Mouse (Mus musculus) CH12F3 (cell line): ENCODE measurements around the gene Sdccag8.
"Not testable (repeated sequence)": the region's sequence is repeated elsewhere in the genome, so short reads cannot be mapped to it uniquely, and the experiment has no call there.

Experiments
- in situ Hi-C: fragments of 300-500 bp; cut with MboI; formaldehyde crosslinking; loops from 2 replicates; pipeline ENCODE4 v1.14.3; 2020; ENCODE audit warnings: low sequenced_read_pairs

The Sdccag8 gene

DNA sequence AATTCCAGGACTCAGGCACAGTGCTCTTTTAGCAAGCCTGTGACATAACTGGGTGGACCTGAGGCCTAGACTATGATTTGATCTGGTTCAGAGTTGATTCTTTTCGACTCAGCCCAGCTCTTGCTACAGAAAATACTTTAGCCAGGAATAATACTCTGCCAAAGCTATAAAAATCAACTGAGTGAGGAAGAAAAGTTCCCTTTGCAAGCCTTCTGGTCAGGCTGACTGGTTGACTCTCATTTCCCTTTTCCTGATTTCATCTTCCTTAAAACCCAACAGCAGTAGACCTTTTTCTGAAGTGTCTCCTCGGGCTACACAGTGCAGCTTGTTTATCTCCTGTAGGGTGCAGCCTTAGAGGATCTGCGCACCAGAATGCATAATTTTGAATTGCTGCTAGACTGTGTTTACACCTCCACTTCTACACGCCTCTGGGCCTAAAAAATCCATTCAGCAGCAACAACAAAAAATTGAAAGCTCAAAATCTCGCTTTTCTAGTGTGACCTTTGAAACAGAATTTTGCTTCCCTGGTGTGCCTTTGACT, 13.6 kb downstream of the Sdccag8 start:
- in situ Hi-C loops, result no loop called here

DNA sequence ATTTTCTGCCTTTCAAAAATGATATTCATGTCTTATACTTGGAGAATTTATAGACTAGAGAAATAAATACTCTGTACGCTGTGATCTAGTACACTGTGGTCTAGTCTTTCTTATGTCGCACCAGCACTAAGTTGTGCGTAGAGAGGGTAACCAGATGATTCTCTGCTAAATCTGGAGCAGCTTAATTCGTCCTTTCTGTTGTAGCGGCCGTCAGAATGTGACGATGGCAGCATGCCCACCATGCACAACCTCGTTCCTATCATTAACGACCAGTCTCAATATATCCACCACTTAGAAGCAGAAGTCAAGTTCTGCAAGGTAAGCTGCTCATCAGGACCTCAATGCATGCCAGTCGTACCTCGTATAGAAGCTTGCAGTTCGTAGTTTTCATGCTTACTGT, 14.2 kb downstream of the Sdccag8 start:
- in situ Hi-C loops, result no loop called here

DNA sequence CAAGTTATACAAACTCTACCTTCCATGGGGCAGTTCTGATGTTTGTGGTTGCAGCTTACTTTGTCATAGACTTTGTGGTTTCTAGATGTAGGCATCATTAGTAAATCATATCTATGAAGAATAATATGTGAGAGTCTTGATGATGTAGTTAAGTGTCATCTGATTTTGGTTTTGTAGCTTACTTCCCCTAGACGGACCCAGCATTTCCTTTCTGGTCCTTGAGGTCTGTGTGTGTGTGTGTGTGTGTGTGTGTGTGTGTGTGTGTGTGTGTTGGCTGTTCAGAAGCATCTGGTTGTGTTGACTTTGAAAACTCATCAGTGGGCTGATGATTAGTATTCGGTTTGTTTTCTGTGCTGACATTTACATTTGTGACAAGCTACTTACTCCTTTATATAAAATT, 17.6 kb downstream of the Sdccag8 start:
- in situ Hi-C loops, result no loop called here

DNA sequence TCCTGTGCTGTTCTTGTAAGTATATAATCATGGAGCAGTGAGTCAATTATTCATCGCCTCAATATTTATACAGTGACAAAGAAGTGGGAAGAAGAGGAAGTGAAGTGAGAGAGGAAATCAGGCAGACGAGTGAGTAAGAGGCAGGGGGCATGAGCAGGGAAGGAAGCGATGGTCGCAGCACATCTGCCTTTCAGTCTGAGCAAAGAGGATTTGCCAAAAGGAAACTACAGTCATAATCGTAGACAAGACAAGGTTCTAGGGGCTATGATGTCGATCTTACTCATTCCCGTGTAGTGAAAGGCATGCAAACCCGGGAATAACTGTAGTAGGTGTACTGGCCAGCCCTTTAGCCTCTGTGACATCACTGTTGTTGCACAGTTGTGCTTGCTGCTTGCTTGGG, 18.1 kb downstream of the Sdccag8 start:
- in situ Hi-C loops, result no loop called here

DNA sequence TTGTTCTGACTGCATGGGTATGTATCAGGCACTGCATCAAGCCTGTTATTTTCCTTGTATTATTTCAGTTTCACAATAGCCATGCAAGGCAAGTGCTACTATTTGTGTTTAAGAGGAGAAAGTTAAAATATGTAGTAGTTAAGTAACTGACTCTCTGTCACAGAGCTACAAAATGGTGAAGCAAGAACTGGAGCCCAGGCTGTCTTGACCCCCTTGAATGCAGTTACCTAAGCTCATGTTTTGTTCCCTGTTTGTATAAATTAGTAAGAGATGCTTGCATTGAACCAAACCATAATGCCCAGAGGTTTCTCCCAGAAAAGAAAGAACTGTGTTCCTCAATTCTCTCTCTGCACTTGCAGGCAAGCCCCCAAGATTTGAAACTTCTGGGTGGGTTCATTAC, 18.8 kb downstream of the Sdccag8 start:
- in situ Hi-C loops, result no loop called here

DNA sequence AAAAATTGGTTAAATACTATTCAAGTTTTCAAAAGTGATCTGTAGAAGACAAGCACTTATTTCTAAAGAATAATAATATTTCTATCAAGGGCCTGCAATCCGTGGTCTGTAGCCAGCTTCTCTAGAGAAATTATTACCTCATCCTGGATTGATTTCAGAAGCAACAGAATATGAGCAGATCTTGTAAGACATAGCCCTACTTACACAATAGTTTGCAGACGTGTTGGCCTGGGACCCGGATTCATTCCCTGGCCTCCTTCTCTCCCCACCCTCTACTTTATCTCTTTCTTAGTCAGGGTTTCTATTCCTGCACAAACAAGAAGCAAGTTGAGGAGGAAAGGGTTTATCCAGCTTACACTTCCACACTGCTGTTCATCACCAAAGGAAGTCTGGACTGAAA, 19.5 kb downstream of the Sdccag8 start:
- in situ Hi-C loops, result no loop called here

DNA sequence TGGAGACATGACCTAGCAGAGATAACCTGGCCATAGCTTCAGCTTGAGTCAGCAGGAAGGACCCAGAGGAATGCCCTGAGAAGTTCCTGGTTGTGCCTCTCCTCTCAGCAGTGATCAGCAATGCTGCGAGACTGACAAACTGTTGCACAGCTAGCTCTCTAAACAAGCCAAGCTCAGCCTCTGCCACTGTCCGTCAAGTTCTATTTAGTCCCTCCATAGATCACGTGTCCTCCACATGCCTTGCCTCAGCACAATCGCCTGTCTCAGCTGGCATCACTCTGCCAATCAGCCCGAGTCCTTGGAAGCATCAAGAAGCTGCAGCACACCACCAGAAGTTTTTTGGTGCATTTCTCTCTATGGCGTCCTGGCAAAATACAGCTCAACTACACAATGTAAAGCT, 20.4 kb downstream of the Sdccag8 start:
- in situ Hi-C loops, result no loop called here

DNA sequence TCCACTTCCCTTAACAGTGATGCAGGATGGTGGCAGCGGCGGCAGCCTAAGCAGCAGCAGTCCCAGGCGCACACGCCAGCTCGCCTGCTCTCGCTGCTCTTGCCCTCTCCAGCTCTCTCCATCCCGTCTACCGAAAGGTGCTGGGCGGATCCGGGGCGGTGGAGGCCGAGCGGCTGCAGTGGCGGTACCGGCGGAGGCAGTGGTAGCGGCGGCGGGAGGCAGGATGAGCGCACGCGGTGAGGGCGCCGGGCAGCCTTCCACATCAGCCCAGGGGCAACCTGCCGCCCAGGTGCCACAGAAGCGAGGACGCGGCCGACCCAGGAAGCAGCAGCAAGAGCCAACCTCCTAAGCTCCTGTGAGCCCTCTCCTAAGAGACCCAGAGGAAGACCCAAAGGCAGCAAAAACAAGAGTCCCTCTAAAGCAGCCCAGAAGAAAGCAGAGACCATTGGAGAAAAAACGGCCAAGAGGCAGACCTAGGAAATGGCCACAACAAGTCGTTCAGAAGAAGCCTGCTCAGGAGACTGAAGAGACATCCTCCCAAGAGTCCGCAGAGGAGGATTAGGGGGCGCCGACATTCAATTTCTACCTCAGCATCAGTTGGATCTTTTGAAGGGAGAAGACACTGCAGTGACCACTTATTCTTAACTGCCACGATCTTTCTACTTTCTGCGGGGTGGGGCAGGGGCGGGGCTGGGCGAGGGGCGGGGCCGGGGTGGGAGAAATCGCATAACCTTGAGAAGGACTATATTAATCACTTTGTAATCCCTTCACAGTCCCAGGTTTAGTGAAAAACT, 21.2 kb downstream of the Sdccag8 start:
- in situ Hi-C loops, result no loop called here

DNA sequence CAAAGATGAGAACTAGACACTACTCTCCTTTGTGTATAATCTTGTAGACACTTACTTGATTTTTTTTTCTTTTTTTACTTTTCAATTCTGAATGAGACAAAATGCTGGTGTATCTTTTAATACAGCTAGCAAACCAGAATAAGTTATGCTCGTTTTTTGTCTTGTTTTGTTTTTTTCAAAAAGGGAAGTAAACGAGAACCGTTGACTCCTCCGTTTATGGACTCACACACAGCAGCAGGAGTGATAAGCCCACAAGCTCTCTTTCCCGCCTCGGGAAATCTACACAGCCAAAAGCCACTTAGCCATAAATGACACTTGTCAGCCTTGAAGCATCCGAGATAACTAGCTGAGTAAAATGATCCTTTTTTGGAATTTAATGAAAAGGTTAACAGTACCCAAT, 22.1 kb downstream of the Sdccag8 start:
- in situ Hi-C loops, result not testable (repeated sequence)

DNA sequence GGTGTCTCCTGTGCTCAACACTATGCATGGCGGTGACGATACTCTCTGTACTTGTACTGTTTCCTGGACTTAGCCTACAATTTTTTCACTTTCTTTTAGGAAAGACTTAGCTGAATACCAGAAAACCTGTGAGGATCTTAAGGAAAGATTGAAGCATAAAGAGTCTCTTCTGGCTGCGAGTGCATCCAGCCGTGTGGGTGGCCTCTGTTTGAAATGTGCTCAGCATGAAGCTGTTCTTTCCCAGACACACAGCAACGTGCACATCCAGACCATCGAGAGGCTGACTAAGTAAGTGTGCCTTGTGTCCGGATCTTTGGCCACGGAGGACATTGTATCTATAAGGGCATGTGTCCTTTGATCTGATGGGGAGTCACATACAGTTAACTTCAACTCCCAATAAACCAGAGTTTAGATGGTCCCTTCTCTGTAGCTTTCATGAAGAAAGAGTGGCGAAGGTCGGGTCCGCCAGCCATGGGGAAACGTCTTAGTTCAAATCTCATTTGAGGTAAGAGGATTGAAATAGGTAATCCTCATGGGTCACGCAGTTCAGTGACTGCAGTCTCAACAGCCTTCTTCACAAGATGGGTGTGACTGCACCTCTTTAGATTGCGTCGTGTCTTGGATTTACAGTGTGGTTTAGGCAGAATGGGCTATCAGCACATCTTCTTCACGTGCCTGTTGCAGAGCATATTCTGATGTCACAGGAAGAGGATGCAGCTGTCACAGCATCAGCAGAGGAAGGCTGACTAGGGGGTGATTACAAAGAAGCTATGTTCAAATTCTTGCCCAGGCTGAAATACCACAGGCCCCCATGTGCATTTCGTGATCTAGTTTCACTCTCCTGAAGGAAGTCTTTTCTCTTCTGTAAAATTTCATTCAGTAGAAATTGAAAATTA, 30.9 kb downstream of the Sdccag8 start:
- in situ Hi-C loops, result no loop called here

DNA sequence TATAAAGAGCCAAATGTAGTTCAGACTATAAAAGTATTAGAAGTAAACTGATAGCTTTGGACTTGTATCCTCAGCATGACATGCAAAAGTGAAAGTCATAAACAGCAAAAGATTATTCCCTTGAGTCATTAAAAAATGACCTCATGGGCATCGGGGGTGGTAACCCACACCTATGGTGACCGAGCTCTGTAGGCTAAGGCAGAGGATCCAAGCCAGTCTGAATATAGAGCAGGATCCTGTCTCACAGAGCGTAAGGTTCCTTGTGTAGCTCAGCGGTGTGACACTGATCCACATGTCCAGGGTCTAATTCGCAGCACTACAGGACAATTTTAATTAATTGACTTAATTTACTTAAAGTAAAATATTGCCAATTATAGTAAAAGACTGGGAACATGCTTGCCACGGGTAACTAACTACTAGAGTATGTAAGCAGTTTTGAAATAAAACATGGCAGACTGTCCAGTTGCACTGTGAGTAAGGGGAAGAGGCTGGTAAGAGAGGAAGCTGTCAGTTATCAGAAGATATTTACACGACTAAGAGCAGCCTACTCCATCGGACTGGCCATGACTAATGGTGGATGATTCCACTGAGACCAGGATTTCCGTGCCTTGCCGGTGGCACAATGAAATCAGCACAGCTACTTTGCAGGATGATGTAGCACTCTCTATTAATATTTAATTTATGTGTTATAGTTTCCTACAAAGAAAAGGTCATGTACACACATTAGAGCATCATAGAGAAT, 32.8 kb downstream of the Sdccag8 start:
- in situ Hi-C loops, result no loop called here

DNA sequence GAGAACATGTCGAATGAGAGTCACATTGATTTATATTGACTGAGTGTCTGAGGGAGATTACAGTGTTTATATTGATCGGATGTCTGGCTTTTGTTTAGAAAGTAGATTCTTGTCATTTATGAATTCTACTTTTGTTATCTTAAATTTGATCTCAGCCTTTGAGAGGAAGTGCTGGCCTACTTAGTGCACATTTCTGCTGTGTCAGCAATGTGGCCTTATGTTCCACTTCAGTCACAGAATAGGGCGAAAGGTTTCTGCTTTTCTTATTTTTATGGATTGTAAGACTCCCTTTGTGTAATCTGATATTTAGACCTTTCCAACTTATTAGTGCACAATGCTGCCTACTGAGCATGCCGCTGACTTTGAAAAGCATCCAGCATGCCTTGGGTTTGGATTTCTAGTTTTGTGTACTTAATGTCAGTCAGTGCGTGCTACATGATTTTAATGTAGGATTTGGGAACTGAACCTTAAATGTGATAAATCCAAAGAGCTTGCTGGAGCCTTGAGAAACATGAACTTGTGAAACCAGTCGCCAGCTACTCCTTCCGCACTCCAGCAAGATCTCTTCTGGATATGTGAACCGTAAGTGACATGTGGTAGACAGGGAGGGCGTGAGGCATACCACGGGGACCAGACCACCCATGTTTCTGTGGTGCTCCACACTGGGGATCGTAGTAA, 34.3 kb downstream of the Sdccag8 start:
- in situ Hi-C loops, result no loop called here

DNA sequence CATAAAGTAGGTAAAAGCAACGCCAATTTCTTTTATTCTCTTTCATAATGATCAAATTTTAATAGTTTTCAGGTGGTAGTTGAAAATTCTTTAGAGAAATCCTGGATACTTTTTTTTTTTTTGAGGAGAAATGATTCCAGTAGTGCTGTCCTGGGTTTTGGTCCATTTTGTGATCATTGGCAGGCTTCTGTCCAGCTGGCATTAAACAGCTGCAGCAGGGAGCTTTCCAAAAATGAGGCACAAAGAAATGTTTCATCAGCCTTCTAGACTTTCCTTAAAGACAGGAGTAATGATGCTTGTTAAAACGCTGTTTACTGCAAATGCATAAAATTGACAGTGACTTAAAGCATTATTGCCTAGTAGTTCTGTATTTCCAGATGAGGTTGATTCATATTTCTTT, 34.9 kb downstream of the Sdccag8 start:
- in situ Hi-C loops, result no loop called here

DNA sequence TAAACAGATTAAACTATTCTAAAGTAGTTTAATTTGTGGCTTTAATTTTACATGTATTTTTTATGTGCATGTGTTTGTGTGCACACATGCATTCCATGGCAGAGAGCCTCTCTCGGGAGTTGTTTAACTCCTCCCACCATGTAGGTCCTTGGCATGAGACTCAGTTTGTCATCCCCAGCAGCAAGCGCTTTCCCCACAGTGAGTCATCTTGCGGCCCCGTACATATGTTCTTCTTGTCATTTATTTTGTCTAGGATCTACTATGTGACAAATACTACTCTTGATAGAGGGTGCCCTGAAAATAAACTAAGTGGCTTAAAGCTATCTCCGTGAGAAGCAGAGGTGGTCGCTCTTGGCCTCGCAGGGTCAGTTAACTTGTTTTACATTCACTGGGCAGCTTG, 36.9 kb downstream of the Sdccag8 start:
- in situ Hi-C loops, result loop anchor here (25.0 kb wide), 2 partner anchors 614 to 914 kb away; no protein-coding TSS in a partner anchor

DNA sequence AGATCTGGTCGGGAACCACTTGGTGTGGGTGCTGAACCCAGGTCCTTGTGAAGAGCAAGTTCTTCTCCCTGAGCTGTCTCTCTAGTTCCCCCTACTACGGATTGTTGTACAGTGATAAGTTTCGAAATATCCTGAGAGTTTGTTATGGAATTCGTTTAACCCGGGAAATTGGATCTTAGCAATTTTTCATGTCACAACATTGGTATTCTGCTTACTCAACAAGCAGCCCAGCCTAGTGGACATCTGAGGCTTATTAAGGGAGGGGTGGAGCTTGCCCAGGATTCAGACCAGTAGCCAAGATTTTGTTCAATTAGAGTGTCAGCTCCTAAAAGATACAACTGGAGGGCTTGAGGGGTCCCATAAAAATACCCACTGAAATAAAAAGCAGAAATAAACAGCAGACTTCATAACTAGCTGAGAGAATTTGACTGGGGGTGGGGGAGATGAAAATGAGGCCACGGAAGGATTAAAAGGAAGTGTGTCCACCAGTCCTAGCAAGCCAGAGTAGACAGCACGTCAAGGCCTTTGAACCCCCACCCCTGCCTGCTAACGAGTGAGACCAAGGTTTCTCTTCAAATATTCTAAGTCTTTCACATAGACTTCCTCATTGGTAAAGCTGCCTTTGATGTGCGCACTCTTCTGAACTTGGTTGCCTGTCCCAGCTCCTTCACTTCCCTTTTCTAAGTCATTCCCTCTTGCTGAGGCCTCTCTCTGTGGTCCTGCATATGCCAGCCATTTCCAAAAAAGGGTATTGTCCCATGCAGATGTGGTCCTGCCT, 38.5 kb downstream of the Sdccag8 start:
- in situ Hi-C loops, result loop anchor here (25.0 kb wide), 2 partner anchors 616 to 916 kb away; no protein-coding TSS in a partner anchor

DNA sequence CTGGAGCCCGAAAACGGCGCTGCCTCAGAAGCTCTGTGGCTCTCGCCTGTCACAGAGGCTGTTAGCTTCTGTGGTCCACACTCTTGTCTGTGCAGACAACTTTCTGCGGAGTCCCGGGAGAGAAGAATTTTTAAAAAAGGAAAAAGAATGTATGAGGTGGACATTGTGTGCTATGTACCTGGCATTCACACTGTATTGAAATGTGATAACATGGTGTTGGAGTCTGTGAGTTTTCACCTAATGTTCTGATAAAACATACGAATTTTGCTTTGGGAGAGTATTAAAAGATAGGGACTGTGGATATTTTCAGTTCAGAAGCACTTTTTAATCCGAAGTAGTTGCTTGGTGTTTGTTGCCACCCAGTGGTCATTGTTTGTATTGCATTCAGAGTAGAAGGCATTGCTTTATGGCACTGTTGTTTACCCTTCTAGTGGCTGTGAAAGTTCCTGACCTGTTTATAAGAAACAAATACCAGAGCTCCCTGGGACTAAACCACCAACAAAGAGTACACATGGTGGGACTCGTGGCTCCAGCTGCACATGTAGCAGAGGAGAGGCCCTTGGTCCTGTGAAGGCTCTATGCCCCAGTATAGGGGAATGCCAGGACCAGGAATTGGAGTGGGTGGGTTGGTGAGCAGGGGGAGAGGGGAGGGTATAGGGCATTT, 47.7 kb downstream of the Sdccag8 start:
- in situ Hi-C loops, result loop anchor here (25.0 kb wide), 2 partner anchors 625 to 925 kb away; no protein-coding TSS in a partner anchor

DNA sequence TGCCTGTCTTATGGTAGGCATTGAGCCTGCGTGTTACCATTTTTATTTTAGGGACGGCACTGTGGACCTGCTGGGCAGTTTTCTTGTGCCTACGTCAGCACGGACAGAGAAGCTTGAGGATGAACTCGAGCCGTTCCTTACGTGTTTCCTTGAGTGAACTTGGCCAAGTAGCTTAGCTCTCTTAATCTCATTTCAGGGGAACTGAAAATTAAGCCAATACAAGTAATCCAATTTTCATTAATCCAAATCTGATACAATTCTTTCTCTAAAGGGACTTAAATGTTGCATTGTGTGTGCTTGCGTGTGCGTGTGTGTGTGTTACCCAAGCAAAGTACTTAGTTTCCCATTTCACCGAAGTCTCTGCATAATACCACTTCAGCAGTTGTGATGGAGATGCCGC, 56.0 kb downstream of the Sdccag8 start:
- in situ Hi-C loops, result loop anchor here (10.0 to 25.0 kb wide), 3 partner anchors 314 to 933 kb away; no protein-coding TSS in a partner anchor

DNA sequence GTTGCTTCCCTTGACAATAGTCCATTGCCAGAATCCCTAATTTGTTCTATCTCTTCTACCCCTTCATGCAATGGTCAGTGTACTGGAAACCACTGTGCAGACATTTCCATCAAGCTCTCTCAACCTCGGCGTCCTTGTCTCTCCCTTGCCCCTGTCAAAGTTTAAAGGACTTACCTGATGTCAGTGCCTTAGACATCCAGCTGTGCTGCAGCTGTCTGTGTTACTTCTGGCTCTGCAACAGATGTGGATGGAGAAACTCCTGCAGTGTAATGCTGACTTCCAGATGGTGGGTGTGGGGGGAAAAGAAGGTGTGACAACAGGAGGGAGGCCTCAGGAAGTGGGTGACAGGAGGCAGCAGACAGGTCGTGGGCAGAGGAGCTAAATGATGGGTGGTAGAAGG, 57.5 kb downstream of the Sdccag8 start:
- in situ Hi-C loops, result loop anchor here (10.0 to 25.0 kb wide), 3 partner anchors 313 to 935 kb away; no protein-coding TSS in a partner anchor

DNA sequence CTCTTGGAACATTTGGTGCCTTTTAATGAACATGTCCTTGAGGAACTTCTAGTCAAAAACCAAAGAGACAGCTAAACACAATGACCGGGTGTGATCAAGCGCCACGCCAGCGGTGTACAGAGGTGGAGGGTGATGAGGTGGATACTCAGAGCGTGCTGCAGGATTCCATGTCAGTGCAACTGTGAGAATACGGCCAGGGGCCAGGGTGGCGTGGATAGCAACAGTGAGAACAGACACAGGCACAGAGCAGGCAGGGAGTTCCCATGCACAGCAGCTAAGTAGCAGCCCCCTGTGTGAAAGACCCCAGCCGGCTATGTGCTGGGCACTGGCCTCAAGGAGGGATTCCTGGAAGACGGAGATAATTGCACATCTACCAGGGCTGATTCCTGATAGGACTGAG, 59.0 kb downstream of the Sdccag8 start:
- in situ Hi-C loops, result loop anchor here (10.0 to 25.0 kb wide), 3 partner anchors 311 to 936 kb away; no protein-coding TSS in a partner anchor
